Mouse (Mus musculus) urinary bladder, adult 2 months (tissue): Measurements from ENCODE around the gene Gbf1. TPM values are rescaled to one million over a fixed set of nuclear protein-coding genes. Genes with fewer than 3 reads are reported as not detected.

Experiments used
- DNase-seq: peaks from one replicate; pipeline ENCODE4 v3.0.0; 2022; ENCODE audit warnings: low spot score
- polyA plus RNA-seq: library from polyadenylated mRNA; depleted of rRNA; stranded (reverse); fragments of >200 nt; gene quantifications from 2 replicates; pipeline ENCODE4 v1.2.3, GENCODE M21; 2012

Gbf1 gene
- polyA plus RNA-seq, 1 experiment = 56.3 TPM

- DNase-seq = no peak
These were observed 70.8 kb downstream of the Gbf1 start for GRCm38 (mm10) chr19:46223118-46223517.

GRCm38 (mm10) chr19:46224882-46225281 is 72.6 kb downstream of the Gbf1 start:
- no peak for DNase-seq

GRCm38 (mm10) chr19:46225506-46225905 is 73.2 kb downstream of the Gbf1 start:
- DNase-seq = no peak

DNA sequence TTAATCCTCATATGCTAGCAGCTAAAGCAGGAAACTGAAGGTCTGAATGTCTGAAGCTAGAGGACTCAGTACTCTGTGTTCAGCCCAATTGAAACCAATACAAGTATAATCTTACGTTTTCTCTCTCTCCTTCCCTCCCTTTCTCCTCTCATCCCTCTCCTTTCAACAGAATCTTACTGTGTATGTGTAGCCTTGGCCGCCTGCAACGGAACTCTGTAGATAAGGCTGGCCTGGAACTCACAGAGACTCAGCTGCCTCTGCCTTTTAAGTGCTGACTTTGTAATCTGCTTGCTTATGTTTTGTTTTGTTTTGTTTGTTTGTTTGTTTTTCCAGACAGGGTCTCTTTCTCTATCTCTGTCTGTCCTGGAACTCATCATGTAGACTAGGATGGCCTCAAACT is 74.0 kb downstream of the Gbf1 start:
- DNase-seq = no peak

DNA sequence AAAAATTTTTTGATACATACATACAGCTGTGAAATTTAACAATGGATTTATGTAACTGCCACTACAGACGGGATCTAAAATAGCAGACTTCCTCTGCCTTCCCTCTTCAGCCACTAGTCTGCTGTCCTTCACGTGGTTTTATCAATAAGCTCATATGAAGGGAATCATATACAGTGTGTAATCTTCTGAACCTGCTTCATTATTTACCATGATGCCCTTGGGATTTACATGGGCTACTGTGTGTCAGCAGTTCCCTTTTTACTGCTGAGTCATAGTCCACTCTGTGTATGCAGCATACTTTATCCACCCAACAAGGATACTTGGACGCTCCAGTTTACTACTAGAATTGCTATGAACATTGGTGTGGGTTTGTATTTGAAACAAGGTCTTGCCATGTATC is 75.0 kb downstream of the Gbf1 start:
- no peak for DNase-seq

- DNase-seq = no peak
These were observed 82.1 kb downstream of the Gbf1 start for GRCm38 (mm10) chr19:46234450-46234849.

- no peak for DNase-seq
These were observed 84.3 kb downstream of the Gbf1 start for GRCm38 (mm10) chr19:46236658-46237057.

DNA sequence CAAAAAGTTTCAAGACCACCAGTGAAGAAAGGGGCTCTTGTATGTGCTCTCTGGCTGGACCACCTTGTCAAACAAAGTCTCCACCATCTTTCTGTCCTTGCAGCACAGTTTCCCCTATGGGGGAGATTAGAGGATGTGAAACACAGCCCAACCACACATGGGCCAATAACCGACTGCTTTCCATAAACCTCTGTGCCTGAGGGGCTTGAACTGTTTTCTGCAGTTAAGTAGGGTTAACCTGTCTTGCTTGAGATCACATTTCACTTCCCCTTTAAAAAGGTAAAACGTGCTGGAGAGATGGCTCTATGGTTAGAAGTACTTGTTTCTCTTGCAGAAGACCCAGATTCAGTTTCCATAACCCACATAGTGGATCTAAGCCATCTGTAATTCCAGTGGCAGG is 87.9 kb downstream of the Gbf1 start:
- no peak for DNase-seq

- DNase-seq = no peak
These were observed 90.1 kb downstream of the Gbf1 start for GRCm38 (mm10) chr19:46242416-46242815.

GRCm38 (mm10) chr19:46244628-46245027 is 92.3 kb downstream of the Gbf1 start:
- no peak for DNase-seq

- no peak for DNase-seq
These were observed 96.7 kb downstream of the Gbf1 start for GRCm38 (mm10) chr19:46248991-46249390.

GRCm38 (mm10) chr19:46254163-46254752 is 101.9 kb downstream of the Gbf1 start:
- no peak for DNase-seq

GRCm38 (mm10) chr19:46264762-46265161 is 112.5 kb downstream of the Gbf1 start:
- no peak for DNase-seq

GRCm38 (mm10) chr19:46275307-46275706 is 123.0 kb downstream of the Gbf1 start:
- DNase-seq = no peak

- DNase-seq = no peak
These were observed 130.0 kb downstream of the Gbf1 start for GRCm38 (mm10) chr19:46282081-46282849.

GRCm38 (mm10) chr19:46284686-46285085 is 132.4 kb downstream of the Gbf1 start:
- DNase-seq = no peak

- DNase-seq = no peak
These were observed 133.3 kb downstream of the Gbf1 start for GRCm38 (mm10) chr19:46285631-46286030.

GRCm38 (mm10) chr19:46286047-46286446 is 133.7 kb downstream of the Gbf1 start:
- no peak for DNase-seq

DNA sequence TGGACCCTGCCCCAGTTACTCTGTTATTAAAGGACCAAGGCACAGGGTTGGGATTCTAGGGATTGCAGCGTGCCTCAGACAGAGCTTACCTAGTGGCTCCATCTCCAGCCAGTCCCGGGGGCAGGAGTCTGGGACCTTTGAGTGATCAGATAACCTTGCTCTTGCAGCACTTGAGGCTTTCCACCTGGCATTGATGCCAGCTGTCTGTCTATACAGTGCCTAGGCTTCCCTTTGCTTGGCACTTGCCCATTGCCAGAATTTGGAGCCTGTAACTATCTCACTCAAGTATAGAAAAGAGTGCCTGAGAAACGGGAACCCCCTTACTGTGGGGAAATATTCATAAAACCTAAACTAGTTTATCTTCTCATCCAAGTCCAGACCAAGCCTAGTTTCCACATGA is 134.6 kb downstream of the Gbf1 start:
- DNase-seq = no peak

DNA sequence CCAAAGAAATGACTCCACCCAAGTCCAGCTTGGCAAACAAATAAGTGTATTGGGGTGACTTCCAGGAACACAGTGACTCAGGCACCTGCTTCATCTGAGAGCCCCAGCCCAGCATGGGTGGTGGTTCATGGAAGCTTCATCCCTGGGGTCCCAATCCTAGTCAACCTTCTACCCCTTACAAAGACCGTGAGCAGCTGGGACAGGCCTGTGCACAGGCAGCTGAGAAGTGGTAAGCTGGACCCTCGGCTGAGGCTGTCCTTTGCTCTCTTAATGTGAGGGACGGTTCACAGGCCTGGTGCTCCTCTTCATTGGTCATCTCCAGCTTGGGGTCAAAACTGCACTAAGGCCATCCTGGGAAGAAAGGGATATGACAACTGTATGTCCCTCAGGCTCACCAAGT is 135.3 kb downstream of the Gbf1 start:
- DNase-seq = no peak

- no peak for DNase-seq
These were observed 138.3 kb downstream of the Gbf1 start for GRCm38 (mm10) chr19:46290535-46291105.

GRCm38 (mm10) chr19:46296938-46297337 is 144.6 kb downstream of the Gbf1 start:
- no peak for DNase-seq
